Mouse (Mus musculus): ENCODE measurements around the gene Nupl1.

- no peak for TF ChIP-seq TCF12 (IDR thresholded peaks at IDR 0.05; ENCODE audit: low read depth, low read length)
- no peak for TF ChIP-seq POLR2A (IDR thresholded peaks at IDR 0.05; ENCODE audit: control insufficient read depth in 1 of 2, insufficient read depth in 1 of 2, low read depth in 1 of 2, low read length in 2 of 2, poor library complexity in 1 of 2)
- TF ChIP-seq CTCF (IDR thresholded peaks at IDR 0.05 in 2 of 3, conservative IDR thresholded peaks at IDR 0.05 in 1 of 3; ENCODE audit: control insufficient read depth in 1 of 3, insufficient read depth in 1 of 3, low read depth in 2 of 3, low read length in 3 of 3, poor library complexity in 1 of 3, severe bottlenecking in 1 of 3): no peak
- no peak for TF ChIP-seq NELFE (IDR thresholded peaks at IDR 0.05; ENCODE audit: low read depth, low read length)
- TF ChIP-seq MAZ (IDR thresholded peaks at IDR 0.05; ENCODE audit: low read depth, low read length): no peak
- TF ChIP-seq POLR2AphosphoS2 (IDR thresholded peaks at IDR 0.05; ENCODE audit: low read length): no peak
- TF ChIP-seq MAX (IDR thresholded peaks at IDR 0.05; ENCODE audit: low read length): no peak
- no peak for TF ChIP-seq E2F4 (IDR thresholded peaks at IDR 0.05; ENCODE audit: borderline replicate concordance, low read depth, low read length)
- no peak for TF ChIP-seq TAL1 (IDR thresholded peaks at IDR 0.05; ENCODE audit: low read length)
- TF ChIP-seq CHD1 (IDR thresholded peaks at IDR 0.05; ENCODE audit: low read depth, low read length): no peak
- no peak for TF ChIP-seq UBTF (IDR thresholded peaks at IDR 0.05; ENCODE audit: borderline replicate concordance, insufficient read depth, low read depth, low read length)
- no peak for TF ChIP-seq NRF1 (IDR thresholded peaks at IDR 0.05; ENCODE audit: insufficient read depth, low read depth, low read length, poor library complexity, severe bottlenecking)
- no peak for TF ChIP-seq SIN3A (IDR thresholded peaks at IDR 0.05; ENCODE audit: low read length)
- TF ChIP-seq EP300 (IDR thresholded peaks at IDR 0.05; ENCODE audit: low read depth in 1 of 2, low read length in 2 of 2): no peak
Observed at GRCm38 (mm10) chr14:60286194-60286863, 35.1 kb upstream of the Nupl1 start.
